Mouse (Mus musculus) megakaryocyte, embryonic 14.5 days (primary cell): ENCODE data around the gene Lss.

ENCODE experiments used
- FLI1 ChIP-seq: IDR thresholded peaks from 2 replicates; pipeline ENCODE4 v1.6.1; 2012; ENCODE audit warnings: low read length, inconsistent platforms, mixed read lengths
- GATA1 ChIP-seq: IDR thresholded peaks from 3 replicates; pipeline ENCODE4 v1.6.1; 2012; ENCODE audit warnings: mixed read lengths, low read length, inconsistent platforms, borderline replicate concordance

GRCm38 (mm10) chr10:76590197-76590596 lies 58.8 kb downstream of the Lss start:
- no peak for TF ChIP-seq GATA1
- no peak for TF ChIP-seq FLI1
